Mouse (Mus musculus): ENCODE measurements around the gene Ticrr.

Ticrr gene

GRCm38 (mm10) chr7:79659578-79660290 lies at the start of gene Ticrr:
TSS of gene Ticrr (plus strand) at chr7:79660196.
- peak; percentile 89 for DNase-seq

DNA sequence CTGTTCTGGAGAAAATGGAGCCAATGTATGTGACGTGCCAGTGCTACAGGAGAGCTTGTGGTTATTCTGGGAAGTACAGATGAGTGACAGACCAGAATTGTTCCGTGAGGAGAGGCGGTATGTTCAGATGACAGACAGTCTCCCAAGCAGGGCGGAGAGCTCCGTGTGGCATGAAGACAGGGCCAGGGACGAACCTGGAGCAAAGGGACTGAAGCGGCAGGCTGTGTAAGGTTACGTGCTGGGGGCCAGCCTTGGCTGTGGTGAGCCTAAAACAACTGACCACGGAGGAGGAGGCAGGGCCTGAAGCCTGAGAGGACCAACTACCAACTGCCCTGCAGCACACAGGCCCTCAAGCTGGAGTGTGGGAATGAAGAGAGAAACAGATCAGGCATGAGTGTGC lies 48.1 kb upstream of the Ticrr start:
- DNase-seq, result no peak

DNA sequence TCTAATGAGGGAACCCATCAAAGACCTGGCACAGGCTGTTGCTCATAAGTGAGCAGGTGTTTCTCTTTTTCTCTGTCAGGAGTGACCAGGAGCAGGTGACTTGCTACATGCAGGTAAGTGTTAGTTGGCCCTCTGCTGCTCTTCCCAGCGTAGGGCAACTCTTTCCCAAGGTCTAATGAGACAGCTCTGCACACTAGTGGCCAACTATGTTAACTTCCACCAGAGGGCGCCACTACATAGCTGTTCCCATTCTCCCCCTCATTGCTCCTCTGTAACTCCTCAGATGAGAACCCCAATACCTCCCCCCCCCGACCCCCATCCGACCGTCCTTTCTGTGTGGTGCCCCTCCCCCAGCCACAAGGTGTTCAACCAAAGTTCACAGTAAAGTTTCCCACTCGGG lies 47.2 kb upstream of the Ticrr start:
- DNase-seq, result peak; percentile 17

DNA sequence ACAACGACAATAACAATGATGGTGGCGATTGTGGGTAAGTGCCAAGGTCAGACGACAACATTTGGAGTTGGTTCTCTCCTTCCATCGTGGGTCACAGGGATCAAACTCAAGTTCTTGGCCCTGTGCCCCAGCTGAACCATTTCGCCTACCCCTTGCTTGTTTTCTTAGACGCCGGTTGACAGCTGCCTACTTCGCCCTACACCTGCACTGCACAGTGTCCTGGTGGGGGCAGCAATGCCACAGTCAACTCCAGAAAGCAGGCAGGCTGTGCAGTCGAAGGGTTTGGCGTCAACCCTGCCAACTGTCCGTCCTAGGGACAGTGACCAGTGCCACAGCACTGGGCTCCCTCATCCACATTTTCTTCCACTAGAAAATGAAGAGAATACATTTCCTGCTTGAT lies 46.7 kb upstream of the Ticrr start:
- DNase-seq, result no peak

GRCm38 (mm10) chr7:79615008-79615407 lies 45.0 kb upstream of the Ticrr start:
- no peak for DNase-seq

GRCm38 (mm10) chr7:79615941-79616340 lies 44.1 kb upstream of the Ticrr start:
- no peak for DNase-seq

DNA sequence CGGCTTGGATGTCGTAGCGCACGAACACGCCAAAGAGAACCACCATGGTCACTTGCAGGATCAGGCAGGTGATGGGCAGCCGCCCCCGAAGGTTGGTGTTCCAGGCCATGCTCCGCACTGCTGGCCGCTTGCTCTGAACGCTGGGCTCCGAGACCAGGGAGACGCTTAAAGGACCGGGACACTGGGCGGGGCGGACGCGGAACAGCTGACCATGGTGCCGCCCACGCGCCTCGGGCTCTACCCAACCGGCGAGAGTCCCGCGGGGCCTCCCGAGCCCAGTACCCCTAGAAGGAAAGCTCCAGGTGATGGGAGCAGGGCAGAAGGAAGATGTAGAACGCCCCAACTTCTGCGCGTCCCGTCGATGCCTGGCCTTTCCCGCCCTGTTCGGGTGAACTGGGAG lies 42.6 kb upstream of the Ticrr start, which contains the start of gene Rhcg:
Gene Rhcg (minus strand): TSS at position 240 of the 400 bp plus-strand sequence.
- DNase-seq, result no peak

DNA sequence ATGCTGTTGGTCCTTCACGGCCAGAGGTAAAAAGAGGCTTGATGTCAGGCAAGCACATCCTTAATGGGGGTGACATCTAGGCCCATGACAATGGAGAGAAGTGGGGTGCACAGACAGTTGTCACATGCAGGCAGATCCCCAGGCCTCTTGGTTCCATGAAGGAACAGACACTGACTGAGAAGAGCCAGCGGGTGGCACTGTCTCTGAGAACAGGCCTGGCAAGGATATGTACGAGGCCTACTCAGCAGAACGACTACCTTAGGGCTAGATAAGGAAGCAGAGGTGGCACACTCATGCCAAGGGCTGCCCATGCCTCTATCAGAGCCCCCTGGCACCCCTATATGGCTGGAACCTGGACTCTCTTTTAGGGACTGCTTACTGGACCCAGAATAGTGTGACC lies 40.5 kb upstream of the Ticrr start:
- no peak for DNase-seq

GRCm38 (mm10) chr7:79623086-79623485 lies 36.9 kb upstream of the Ticrr start:
- DNase-seq, result no peak

- no peak for DNase-seq
Observed at GRCm38 (mm10) chr7:79626170-79626569, 33.8 kb upstream of the Ticrr start.

DNA sequence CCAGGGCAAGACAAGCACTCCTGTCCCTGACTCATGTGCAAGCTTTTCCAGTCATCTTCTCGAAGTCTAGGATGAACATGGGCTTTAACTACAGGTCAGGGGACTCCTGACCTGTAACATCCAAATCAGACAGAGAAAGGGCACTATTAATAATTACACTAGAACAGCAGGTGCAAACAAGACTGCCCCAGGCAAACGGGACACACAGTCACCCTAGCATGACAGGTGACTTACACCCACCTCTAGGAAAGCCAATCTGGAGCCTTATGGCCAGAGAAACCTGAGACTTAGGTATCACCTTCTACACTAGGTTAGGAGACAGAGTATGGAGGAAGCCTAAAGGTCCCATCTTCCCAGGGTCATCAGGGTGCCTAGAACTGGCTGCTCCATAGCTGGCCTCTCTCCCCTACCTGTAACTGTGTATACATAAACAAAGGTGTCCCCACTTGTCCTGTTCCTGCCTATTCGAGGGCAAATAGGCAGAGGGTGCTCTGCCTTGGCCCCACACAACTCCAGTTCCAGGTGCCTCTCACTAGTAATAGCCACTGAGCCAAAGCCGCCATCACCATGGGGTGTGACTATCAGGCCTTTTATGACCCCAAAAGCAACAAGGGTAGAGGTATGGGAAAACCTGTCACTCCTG lies 31.6 kb upstream of the Ticrr start:
- no peak for DNase-seq

DNA sequence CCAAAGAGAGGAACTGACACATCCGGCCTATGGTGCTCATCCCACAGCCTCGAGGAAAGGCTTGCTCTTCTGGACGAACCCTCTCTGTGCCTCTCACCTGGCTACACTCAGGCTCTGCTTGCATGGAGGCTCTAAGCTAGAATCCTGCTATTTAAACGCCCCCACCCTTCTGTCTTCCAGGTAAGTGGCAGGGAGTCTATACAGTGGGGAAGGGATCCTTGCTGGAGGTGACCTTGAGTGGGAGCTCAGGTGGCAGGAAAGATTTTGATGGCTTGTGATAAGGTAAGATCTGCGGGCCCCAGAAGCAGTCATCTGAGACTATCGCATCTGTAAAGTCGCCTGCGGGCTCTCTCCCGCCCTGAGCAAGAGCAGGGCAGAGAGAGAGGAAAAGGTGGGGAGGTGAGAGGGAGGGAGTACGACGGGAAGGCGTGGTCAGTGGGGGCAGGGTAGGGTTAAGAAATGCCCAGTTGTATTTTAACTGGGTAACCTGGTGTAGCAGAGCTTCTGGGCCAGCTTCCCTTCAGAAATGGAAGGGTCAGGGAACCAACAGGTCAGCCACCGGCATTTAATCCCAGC lies 28.1 kb upstream of the Ticrr start:
- DNase-seq, result no peak

GRCm38 (mm10) chr7:79647233-79647632 lies 12.8 kb upstream of the Ticrr start:
- no peak for DNase-seq

- DNase-seq, result peak; percentile 39
Observed at GRCm38 (mm10) chr7:79649005-79649404, 11.0 kb upstream of the Ticrr start.

DNA sequence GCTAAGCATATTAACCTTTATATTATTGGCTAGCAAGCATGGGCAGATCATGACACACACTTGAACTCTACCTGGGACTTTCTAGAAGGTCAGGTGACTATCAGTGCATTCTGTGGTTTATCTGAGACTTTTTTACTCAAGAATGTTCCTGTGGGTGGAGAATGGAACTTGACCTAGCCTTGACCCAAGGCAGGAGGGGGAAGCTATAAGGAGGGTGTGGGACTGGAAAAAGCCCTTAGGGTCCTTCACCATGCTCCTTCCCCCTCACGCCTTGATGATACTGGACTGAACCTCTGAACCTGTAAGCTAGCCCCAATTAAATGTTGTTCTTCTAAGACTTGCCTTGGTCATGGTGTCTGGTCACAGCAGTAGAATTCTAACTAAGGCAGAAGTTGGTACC lies 5.8 kb upstream of the Ticrr start:
- no peak for DNase-seq

DNA sequence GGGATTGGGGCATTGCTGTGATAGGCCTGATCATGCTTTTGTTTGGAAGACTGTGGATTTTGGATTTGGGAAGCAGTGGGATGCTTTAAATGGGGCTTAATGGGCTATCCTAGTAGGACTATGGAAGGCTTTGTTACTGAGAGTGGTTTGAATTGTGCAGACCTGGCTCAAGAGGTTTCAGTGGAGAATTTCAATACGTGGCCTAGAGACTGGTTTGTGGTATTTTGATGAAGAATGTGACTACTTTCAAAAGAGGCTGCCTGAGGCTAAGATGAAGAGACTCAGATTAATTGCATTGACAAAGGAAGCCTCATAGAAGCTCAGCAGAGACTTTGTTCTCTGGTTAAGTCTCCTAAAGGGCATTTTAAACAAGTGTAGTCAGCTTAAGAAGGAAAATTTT lies 5.4 kb upstream of the Ticrr start:
- DNase-seq, result no peak

DNA sequence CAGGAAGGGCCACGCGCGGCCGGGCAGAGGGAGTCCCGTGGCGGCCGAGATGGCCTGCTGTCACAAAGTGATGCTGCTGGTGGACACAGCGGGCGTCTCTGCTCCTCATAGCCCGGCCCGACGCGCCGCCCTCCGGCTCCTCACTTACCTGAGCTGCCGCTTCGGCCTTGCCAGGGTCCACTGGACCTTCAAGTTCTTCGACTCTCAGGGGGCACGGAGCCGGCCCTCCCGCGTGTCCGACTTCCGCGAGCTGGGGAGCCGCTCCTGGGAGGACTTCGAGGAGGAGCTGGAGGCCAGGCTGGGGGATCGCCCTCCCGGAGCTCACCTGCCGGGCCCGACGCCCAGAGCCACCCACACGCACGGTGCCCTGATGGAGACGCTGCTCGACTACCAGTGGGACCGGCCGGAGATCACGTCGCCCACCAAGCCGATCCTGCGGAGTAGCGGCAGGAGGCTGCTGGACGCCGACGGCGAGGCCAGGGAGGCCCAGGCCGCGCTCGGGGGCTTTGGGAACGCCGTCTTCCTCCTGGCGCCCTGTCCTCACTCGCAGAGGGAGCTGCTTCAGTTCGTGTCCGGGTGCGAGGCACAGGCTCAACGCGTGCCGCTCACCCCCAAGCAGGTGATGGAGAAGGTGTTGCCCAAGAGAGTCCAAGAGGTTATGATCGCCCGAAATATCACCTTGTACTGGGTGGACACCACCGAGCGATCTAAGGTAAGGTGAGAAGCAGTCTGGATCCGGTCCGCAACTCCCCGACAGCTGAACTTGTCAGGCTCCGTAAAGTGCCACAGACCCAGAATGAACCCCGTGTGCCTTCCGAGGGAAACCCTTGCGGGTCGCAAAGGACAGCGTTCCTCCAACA lies 525 bp downstream of the Ticrr start:
- DNase-seq, result no peak

DNA sequence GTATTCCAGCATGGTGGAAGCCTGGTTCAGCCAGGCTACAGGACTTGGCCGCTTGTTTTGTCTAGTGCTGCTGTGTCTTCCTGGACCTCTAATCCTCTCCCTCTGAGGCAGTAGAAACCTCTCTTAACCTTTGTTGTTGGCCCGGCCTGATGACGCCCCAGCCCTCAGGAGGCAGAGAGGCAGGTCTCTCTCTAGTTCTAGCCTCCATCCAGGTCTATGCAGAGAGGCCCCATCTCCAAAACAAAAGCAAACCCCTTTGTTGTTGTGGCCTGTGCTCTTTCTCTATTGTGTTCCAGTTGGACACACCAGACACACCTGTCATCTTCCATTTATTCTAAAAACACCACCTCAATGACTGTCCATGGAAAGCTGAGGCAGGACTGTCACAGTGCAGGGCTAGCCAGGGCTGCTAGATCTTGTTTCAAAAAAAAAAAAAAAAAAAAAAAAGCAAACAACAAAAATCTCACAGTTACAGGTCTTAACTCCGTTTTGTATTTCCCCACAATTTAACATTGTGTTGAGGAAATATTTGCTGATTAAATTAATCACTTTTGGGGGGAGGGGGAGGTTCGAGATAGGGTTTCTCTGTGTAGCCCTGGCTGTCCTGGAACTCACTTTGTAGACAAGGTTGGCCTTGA lies 1.4 kb downstream of the Ticrr start:
- no peak for DNase-seq

GRCm38 (mm10) chr7:79666690-79667089 lies 6.7 kb downstream of the Ticrr start:
- no peak for DNase-seq

GRCm38 (mm10) chr7:79670900-79671604 lies 11.1 kb downstream of the Ticrr start:
- no peak for DNase-seq

GRCm38 (mm10) chr7:79679186-79679585 lies 19.2 kb downstream of the Ticrr start:
- DNase-seq, result no peak

DNA sequence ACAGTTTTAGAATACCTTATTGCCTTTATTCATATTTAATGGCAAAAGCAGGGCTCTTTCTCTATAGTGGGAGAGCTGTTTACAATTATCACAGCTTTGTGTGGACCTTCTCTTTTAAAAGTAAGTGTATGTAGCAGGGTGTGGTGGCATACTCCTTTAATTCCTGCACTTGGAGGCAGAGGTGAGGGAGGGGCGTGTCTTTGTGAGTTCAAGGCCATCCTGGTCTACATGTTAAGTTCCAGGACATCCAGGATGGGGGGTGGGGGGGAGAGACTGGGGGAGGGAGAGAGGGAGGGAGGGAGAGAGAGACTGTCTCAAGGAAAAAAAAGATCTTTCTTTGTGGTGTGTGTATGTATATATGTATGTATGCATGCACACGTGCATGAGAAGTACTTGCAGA lies 20.2 kb downstream of the Ticrr start:
- DNase-seq, result no peak

Measured in cerebellum, adult 8-10 months (tissue).